Mouse (Mus musculus): ENCODE data around the gene Efemp1.
A peak's percentile ranks its signal among the peaks of the same experiment; 100 is the strongest.

Efemp1 gene

DNA sequence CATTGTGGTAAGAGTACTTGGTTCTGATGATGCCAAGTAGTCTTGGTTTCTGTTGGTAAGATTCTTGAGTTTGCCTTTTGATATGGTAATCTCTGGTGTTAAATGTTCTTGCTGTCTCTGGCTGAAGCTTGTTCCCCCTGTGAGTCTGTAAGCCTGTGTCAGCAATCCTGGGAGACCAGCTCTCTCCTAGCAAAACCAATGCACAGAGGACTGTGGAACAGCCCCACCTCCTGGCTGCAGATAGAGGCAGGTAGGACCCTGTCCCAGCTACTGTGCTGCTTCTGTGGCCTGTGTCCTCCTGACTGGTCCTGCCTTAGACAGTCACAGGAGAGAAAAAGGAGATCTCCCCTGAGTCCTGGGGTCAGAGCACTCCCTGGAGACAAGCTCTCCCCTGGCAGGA is 81.4 kb downstream of the Efemp1 start:
- DNase-seq (ENCODE audit: low spot score in 2 of 2): no peak

GRCm38 (mm10) chr11:28939651-28940050 is 86.6 kb downstream of the Efemp1 start:
- no peak for DNase-seq (ENCODE audit: low spot score in 2 of 2)

DNA sequence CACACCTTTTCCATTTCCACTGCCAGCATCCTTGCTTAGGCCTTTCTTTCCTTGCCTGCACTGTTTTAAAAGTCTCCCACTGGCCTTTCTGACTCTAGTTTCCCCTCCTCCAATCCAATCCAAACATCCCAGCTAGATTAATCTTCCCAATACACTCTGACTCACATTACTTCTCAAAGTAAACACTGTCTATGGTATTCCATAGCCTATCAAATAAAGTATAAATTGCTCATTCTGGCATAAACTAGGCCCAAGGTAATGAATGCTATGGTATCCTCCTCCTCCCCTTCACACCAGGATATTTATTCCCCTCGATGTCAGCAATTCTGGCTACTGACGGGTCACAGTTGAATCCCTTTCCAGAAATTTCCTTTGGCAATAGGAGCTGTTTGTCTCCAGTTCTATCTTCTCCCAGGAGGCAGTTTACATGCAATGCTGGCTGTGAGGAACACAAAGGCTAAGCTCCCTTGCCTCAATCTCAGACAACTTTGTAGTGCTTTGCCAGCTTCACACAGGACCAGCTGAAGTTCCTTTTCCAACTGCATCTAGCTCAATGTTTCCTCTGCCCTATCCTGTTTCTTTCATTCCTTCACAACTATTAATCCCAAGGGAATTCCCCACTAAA is 98.7 kb downstream of the Efemp1 start:
- DNase-seq (ENCODE audit: low spot score in 2 of 2): peak in 1 of 2 experiments; percentile 34

GRCm38 (mm10) chr11:28954673-28955304 is 101.8 kb downstream of the Efemp1 start:
- DNase-seq (ENCODE audit: low spot score in 2 of 2): peak in 1 of 2 experiments; percentile 6

DNA sequence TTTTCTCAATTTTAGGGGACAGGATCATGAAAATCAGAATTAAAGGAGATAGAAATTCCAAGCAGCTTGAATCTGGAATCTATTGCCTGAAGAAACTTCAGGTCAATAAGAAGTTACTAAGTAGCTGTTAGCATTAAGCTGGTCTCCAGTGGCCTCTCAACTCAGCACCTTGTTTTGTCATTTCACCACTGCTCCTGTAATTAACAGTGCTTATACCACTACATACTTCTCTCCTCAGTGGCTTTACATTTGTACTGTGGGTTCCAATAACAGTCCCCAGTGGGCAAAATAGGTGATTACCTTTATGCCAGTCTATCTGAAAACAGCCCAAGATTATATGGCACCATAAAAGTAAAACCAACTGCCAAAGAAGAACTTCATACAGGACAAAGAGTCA is 102.3 kb downstream of the Efemp1 start:
- DNase-seq (ENCODE audit: low spot score in 2 of 2): no peak

GRCm38 (mm10) chr11:28961381-28961780 is 108.4 kb downstream of the Efemp1 start:
- no peak for DNase-seq (ENCODE audit: low spot score in 2 of 2)
